Mouse (Mus musculus): ENCODE results near the gene Etl4. TPM values are rescaled to one million over a fixed set of nuclear protein-coding genes. Genes with fewer than 3 reads are reported as not detected.

Gene Etl4
- total and polyA plus RNA-seq, 3 experiments = not detected

DNA sequence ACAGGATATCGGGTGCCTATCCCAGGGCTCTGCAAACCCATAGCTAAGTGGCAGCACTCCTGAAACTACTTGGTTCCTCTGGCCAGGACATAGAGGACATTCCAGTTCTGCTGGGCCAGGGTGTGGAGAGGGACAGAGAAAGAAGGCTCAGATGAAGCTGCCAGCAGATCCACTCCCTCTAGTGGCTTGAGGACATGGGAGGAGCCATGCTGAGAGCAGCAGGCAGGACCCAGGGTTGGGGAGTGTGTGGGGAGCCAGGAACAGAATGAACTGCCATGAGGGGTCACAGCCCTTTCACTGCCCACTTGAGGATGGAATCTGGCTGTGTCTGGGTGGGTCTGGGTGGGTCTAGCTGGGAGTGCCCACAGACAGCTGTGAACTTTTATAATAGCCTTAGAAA, 784.2 kb downstream of the Etl4 start:
- Histone ChIP-seq H3K79me2 (ENCODE audit: control insufficient read depth, insufficient read depth, low read length, poor library complexity) (no peaks in the 10 kb centered on the region), H3K4me1 (ENCODE audit: control insufficient read depth in 1 of 2, insufficient read depth in 2 of 2, low read length in 2 of 2) (no peaks in the 10 kb centered on the region), H3K27ac (ENCODE audit: control insufficient read depth, low read depth, low read length) (no peak overlapping the region), H3K4me3 (ENCODE audit: control insufficient read depth in 1 of 2, insufficient read depth in 1 of 2, low read depth in 2 of 2, low read length in 2 of 2) (no peak overlapping the region), H3K27me3 (ENCODE audit: control insufficient read depth in 1 of 2, insufficient read depth in 2 of 2, low read length in 2 of 2) (no peaks in the 10 kb centered on the region), H3K9me3 (replicated peaks; ENCODE audit: insufficient read depth, low read length) (no peaks in the 10 kb centered on the region), H3K9ac (ENCODE audit: control insufficient read depth, low read depth, low read length, poor library complexity, severe bottlenecking) (no peak overlapping the region), H3K36me3 (ENCODE audit: control insufficient read depth in 1 of 2, insufficient read depth in 2 of 2, low read length in 2 of 2) (no peaks in the 10 kb centered on the region)
- no peak for TF ChIP-seq POLR2A (IDR thresholded peaks at IDR 0.05; ENCODE audit: control insufficient read depth in 1 of 2, insufficient read depth in 1 of 2, low read depth in 1 of 2, low read length in 2 of 2, poor library complexity in 1 of 2)
- no peak for TF ChIP-seq TBP (IDR thresholded peaks at IDR 0.05; ENCODE audit: low read depth, low read length)
- no peak for TF ChIP-seq MEF2A (IDR thresholded peaks at IDR 0.05; ENCODE audit: extremely low read depth, insufficient replicate concordance, low read depth, low read length, poor library complexity, severe bottlenecking)
- TF ChIP-seq ETS1 (IDR thresholded peaks at IDR 0.05; ENCODE audit: low read depth, low read length) = no peak
- TF ChIP-seq SMC3 (IDR thresholded peaks at IDR 0.05; ENCODE audit: low read depth, low read length) = no peak
- no peak for DNase-seq (ENCODE audit: low read depth, low spot score)

DNA sequence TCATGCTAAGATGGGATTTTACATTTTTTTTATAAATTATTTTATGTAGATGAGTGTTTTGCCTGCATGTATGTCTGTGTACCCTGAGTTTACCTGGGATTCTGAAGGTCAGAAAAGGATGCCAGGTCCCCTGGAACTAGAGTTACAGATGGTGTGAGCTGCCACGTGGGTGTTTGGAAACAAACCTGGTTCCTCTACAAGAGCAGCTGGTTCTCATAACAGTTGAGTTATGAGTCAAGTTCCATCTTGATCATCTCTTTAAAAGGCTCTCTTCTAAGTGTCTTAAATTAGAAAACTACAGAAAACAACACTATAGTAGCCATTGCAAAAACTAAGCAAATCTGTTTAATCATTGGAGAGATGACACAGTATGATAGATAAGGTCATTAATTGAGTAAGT, 788.1 kb downstream of the Etl4 start:
- H3K27me3 ChIP-seq (ENCODE audit: control insufficient read depth in 1 of 2, insufficient read depth in 2 of 2, low read length in 2 of 2) = no peaks in the 10 kb centered on the region
- H3K27ac ChIP-seq (ENCODE audit: control insufficient read depth, low read depth, low read length) = no peak overlapping the region
- no peak overlapping the region for H3K9ac ChIP-seq (ENCODE audit: control insufficient read depth, low read depth, low read length, poor library complexity, severe bottlenecking)
- H3K9me3 ChIP-seq (replicated peaks; ENCODE audit: insufficient read depth, low read length) = no peaks in the 10 kb centered on the region
- no peak overlapping the region for H3K4me3 ChIP-seq (ENCODE audit: control insufficient read depth in 1 of 2, insufficient read depth in 1 of 2, low read depth in 2 of 2, low read length in 2 of 2)
- no peak for TF ChIP-seq MEF2A (IDR thresholded peaks at IDR 0.05; ENCODE audit: extremely low read depth, insufficient replicate concordance, low read depth, low read length, poor library complexity, severe bottlenecking)
- no peak for TF ChIP-seq SMC3 (IDR thresholded peaks at IDR 0.05; ENCODE audit: low read depth, low read length)
- no peak for TF ChIP-seq EP300 (IDR thresholded peaks at IDR 0.05; ENCODE audit: low read depth in 1 of 2, low read length in 2 of 2)
- no peak for TF ChIP-seq ZNF384 (IDR thresholded peaks at IDR 0.05; ENCODE audit: low read depth, low read length)
- no peak for TF ChIP-seq MAZ (IDR thresholded peaks at IDR 0.05; ENCODE audit: low read depth, low read length)
- TF ChIP-seq NELFE (IDR thresholded peaks at IDR 0.05; ENCODE audit: low read depth, low read length) = no peak
- no peak for TF ChIP-seq MAFK (IDR thresholded peaks at IDR 0.05; ENCODE audit: borderline replicate concordance, low read depth, low read length)
- no peak for TF ChIP-seq RAD21 (IDR thresholded peaks at IDR 0.05; ENCODE audit: low read depth, low read length)
- TF ChIP-seq ZKSCAN1 (IDR thresholded peaks at IDR 0.05; ENCODE audit: low read depth, low read length) = no peak
- TF ChIP-seq POLR2AphosphoS5 (IDR thresholded peaks at IDR 0.05; ENCODE audit: borderline replicate concordance, low read depth, low read length) = no peak
- TF ChIP-seq BHLHE40 (IDR thresholded peaks at IDR 0.05; ENCODE audit: borderline replicate concordance, low read depth, low read length) = no peak
- no peak for TF ChIP-seq ZC3H11A (IDR thresholded peaks at IDR 0.05; ENCODE audit: low read depth, low read length)
- TF ChIP-seq KAT2A (conservative IDR thresholded peaks at IDR 0.05; ENCODE audit: low read depth, low read length) = no peak
- TF ChIP-seq USF2 (IDR thresholded peaks at IDR 0.05; ENCODE audit: borderline replicate concordance in 1 of 2, insufficient read depth in 1 of 2, low read depth in 1 of 2, low read length in 2 of 2) = no peak
- TF ChIP-seq MXI1 (IDR thresholded peaks at IDR 0.05; ENCODE audit: low read depth, low read length) = no peak
- TF ChIP-seq USF1 (IDR thresholded peaks at IDR 0.05; ENCODE audit: low read depth, low read length) = no peak
- no peak for TF ChIP-seq MAX (IDR thresholded peaks at IDR 0.05; ENCODE audit: low read length)
- no peak for TF ChIP-seq UBTF (IDR thresholded peaks at IDR 0.05; ENCODE audit: borderline replicate concordance, insufficient read depth, low read depth, low read length)
- no peaks in the 10 kb centered on the region for H3K36me3 ChIP-seq (ENCODE audit: control insufficient read depth in 1 of 2, insufficient read depth in 2 of 2, low read length in 2 of 2)
- DNase-seq (ENCODE audit: low read depth, low spot score) = no peak
- no peaks in the 10 kb centered on the region for H3K79me2 ChIP-seq (ENCODE audit: control insufficient read depth, insufficient read depth, low read length, poor library complexity)
- no peaks in the 10 kb centered on the region for H3K4me1 ChIP-seq (ENCODE audit: control insufficient read depth in 1 of 2, insufficient read depth in 2 of 2, low read length in 2 of 2)
